Mouse (Mus musculus) stomach, embryonic 14.5 days (tissue): ENCODE measurements around the gene Pop7. TPM values are rescaled to one million over a fixed set of nuclear protein-coding genes. Genes with fewer than 3 reads are reported as not detected.

Experiments
- ATAC-seq: fragments of 200-750 bp; cut with Nextera tagmentation; 2 replicates; pipeline ENCODE4 v1.8.0; 2017; ENCODE audit warnings: low read depth, moderate TSS enrichment; ENCODE audit not compliant: insufficient number of reproducible peaks, insufficient read depth, low FRiP score
- H3K27ac ChIP-seq: fragments of 300-500 bp; sonication (generic); 2 replicates; pipeline ENCODE4 v1.5.1; 2014; ENCODE audit warnings: mild to moderate bottlenecking, low read length, moderate library complexity, mixed read lengths
- H3K27me3 ChIP-seq: fragments of 300-500 bp; sonication (generic); 2 replicates; pipeline ENCODE4 v1.6.1; 2014; ENCODE audit warnings: low read length, control low read depth, mixed read lengths; ENCODE audit not compliant: control insufficient read depth, insufficient read depth
- H3K36me3 ChIP-seq: fragments of 300-500 bp; sonication (generic); 2 replicates; pipeline ENCODE4 v1.6.1; 2014; ENCODE audit warnings: mild to moderate bottlenecking, control low read depth, low read length, moderate library complexity, mixed read lengths; ENCODE audit not compliant: control insufficient read depth, insufficient read depth
- H3K4me1 ChIP-seq: fragments of 300-500 bp; sonication (generic); 2 replicates; pipeline ENCODE4 v1.6.1; 2014; ENCODE audit warnings: low read length, control low read depth, mixed read lengths; ENCODE audit not compliant: control insufficient read depth, insufficient read depth
- H3K4me2 ChIP-seq: fragments of 300-500 bp; sonication (generic); replicated peaks from 2 replicates; pipeline ENCODE4 v1.6.1; 2014; ENCODE audit warnings: low read depth, low read length, control low read depth
- H3K4me3 ChIP-seq: fragments of 300-500 bp; sonication (generic); 2 replicates; pipeline ENCODE4 v1.5.1; 2014; ENCODE audit warnings: low read depth, low read length, control low read depth
- H3K9ac ChIP-seq: fragments of 300-500 bp; sonication (generic); replicated peaks from 2 replicates; pipeline ENCODE4 v1.6.1; 2014; ENCODE audit warnings: low read depth, mild to moderate bottlenecking, control low read depth, low read length, moderate library complexity, mixed read lengths
- H3K9me3 ChIP-seq: fragments of 300-500 bp; sonication (generic); 2 replicates; pipeline ENCODE4 v1.6.1; 2016; ENCODE audit warnings: low read depth, low read length, control low read depth; ENCODE audit not compliant: control insufficient read depth
- WGBS: fragments of 180-500 bp; shearing (Covaris S2); extraction: QIAGEN DNeasy Blood & Tissue Kit; methylation state at CpG from one replicate; pipeline ENCODE4 v1.1.7; 2014; 5-methylcytosine and 5-hydroxymethylcytosine counted together
- microRNA-seq: library from miRNA; unstranded; fragments of <30 nt; microRNA quantifications from one replicate; pipeline ENCODE4, GENCODE M21; 2016
- polyA plus RNA-seq: library from polyadenylated mRNA; unstranded; fragments of >200 nt; fragmentation: Nextera tagmentation; extraction: Ambion mirVana; gene quantifications from 2 replicates; pipeline ENCODE4 v1.2.1, GENCODE M21; 2014

Gene Pop7
- polyA plus RNA-seq, 1 experiment from 2014 or later: 51.7 TPM

- Histone ChIP-seq H3K9me3 (no peaks in the 10 kb centered on the region), H3K4me3 (no peak overlapping the region), H3K27me3 (no peaks in the 10 kb centered on the region), H3K9ac (no peak overlapping the region), H3K36me3 (no peaks in the 10 kb centered on the region), H3K4me1 (no peaks in the 10 kb centered on the region), H3K4me2 (no peak overlapping the region), H3K27ac (no peak overlapping the region)
- no peak for ATAC-seq
- 58% methylated on average over 2 of the region's 2 CpGs for WGBS
Observed at GRCm38 (mm10) chr5:137474351-137474750, 28.0 kb downstream of the Pop7 start.

- no peak overlapping the region for H3K4me3 ChIP-seq
- H3K4me1 ChIP-seq: no peaks in the 10 kb centered on the region
- no peaks in the 10 kb centered on the region for H3K27me3 ChIP-seq
- H3K4me2 ChIP-seq: no peak overlapping the region
- no peaks in the 10 kb centered on the region for H3K36me3 ChIP-seq
- WGBS: 52% methylated on average over 5 of the region's 5 CpGs
- H3K9me3 ChIP-seq: no peaks in the 10 kb centered on the region
- ATAC-seq: peak; percentile 93
- no peak overlapping the region for H3K9ac ChIP-seq
- peak overlapping the region; percentile 81 for H3K27ac ChIP-seq
Observed at GRCm38 (mm10) chr5:137472252-137472904, 29.9 kb downstream of the Pop7 start.

- ATAC-seq: no peak
Observed at GRCm38 (mm10) chr5:137466946-137467345, 35.4 kb downstream of the Pop7 start.

GRCm38 (mm10) chr5:137465049-137465448, 37.3 kb downstream of the Pop7 start:
- WGBS: 39% methylated on average over 3 of the region's 3 CpGs

More at GRCm38 (mm10) chr5:137466946-137467345, 35.4 kb downstream of the Pop7 start:
- Histone ChIP-seq H3K9me3 (no peaks in the 10 kb centered on the region), H3K4me2 (no peak overlapping the region), H3K4me3 (no peak overlapping the region), H3K36me3 (no peaks in the 10 kb centered on the region), H3K9ac (no peak overlapping the region), H3K27me3 (no peaks in the 10 kb centered on the region), H3K4me1 (no peaks in the 10 kb centered on the region), H3K27ac (no peak overlapping the region)
- WGBS: 94% methylated on average over 6 of the region's 6 CpGs

GRCm38 (mm10) chr5:137455866-137456591, 46.3 kb downstream of the Pop7 start:
- H3K27me3 ChIP-seq: no peaks in the 10 kb centered on the region
- no peak overlapping the region; the same call in 1 of the 2 replicates for H3K27ac ChIP-seq
- no peak overlapping the region for H3K4me3 ChIP-seq
- ATAC-seq: peak; percentile 93
- H3K9me3 ChIP-seq: no peaks in the 10 kb centered on the region
- no peak overlapping the region for H3K4me2 ChIP-seq
- H3K9ac ChIP-seq: no peak overlapping the region
- 50% methylated on average over 7 of the region's 7 CpGs for WGBS
- H3K4me1 ChIP-seq: no peaks in the 10 kb centered on the region
- H3K36me3 ChIP-seq: no peaks in the 10 kb centered on the region

More at GRCm38 (mm10) chr5:137465049-137465448, 37.3 kb downstream of the Pop7 start:
- Histone ChIP-seq H3K27ac (no peak overlapping the region), H3K9me3 (no peaks in the 10 kb centered on the region), H3K4me2 (no peak overlapping the region), H3K36me3 (no peaks in the 10 kb centered on the region), H3K9ac (no peak overlapping the region), H3K4me3 (no peak overlapping the region), H3K4me1 (no peaks in the 10 kb centered on the region), H3K27me3 (no peaks in the 10 kb centered on the region)
- no peak for ATAC-seq

GRCm38 (mm10) chr5:137455206-137455605, 47.1 kb downstream of the Pop7 start:
- H3K27ac ChIP-seq: no peak overlapping the region; the same call in 1 of the 2 replicates

More at GRCm38 (mm10) chr5:137455206-137455605, 47.1 kb downstream of the Pop7 start:
- Histone ChIP-seq H3K4me1 (no peaks in the 10 kb centered on the region), H3K27me3 (no peaks in the 10 kb centered on the region), H3K9ac (no peak overlapping the region), H3K9me3 (no peaks in the 10 kb centered on the region), H3K36me3 (no peaks in the 10 kb centered on the region), H3K4me2 (no peak overlapping the region), H3K4me3 (no peak overlapping the region)
- ATAC-seq: no peak
- 78% methylated on average over 6 of the region's 6 CpGs for WGBS

Small RNAs within 50 kb of the gene (microRNA-seq; reads per million reads assigned to microRNA genes)
- gene Mir6418: not detected

Other genes with a start within 250 kb of the Pop7 start
- gene Ache, start 215.0 kb downstream of the Pop7 start, polyA plus RNA-seq: 11.9 and 12.1 TPM in 2 replicates
- gene Ufsp1, start 207.9 kb downstream of the Pop7 start, polyA plus RNA-seq: 8.1 and 8.5 TPM in 2 replicates
- 111 and 120 TPM in 2 replicates for gene Srrt, start 194.8 kb downstream of the Pop7 start, polyA plus RNA-seq
- 75.3 and 76.2 TPM in 2 replicates for gene Trip6, start 188.1 kb downstream of the Pop7 start, polyA plus RNA-seq
- gene Slc12a9, start 168.9 kb downstream of the Pop7 start, polyA plus RNA-seq: 8.0 and 10.1 TPM in 2 replicates
- 42.0 and 44.6 TPM in 2 replicates for gene Ephb4, start 152.4 kb downstream of the Pop7 start, polyA plus RNA-seq
- 1.1 and 1.5 TPM in 2 replicates for gene Zan, start 25.5 kb downstream of the Pop7 start, polyA plus RNA-seq
- gene Gigyf1, start 16.0 kb upstream of the Pop7 start, polyA plus RNA-seq: 16.0 and 16.3 TPM in 2 replicates
- gene Epo, start 30.7 kb upstream of the Pop7 start, polyA plus RNA-seq: 0.38 TPM in 1 of 2 replicates, not detected in the other
- 404 and 443 TPM in 2 replicates for gene Gnb2, start 31.0 kb upstream of the Pop7 start, polyA plus RNA-seq
- 6.7 and 7.3 TPM in 2 replicates for gene Actl6b, start 51.0 kb upstream of the Pop7 start, polyA plus RNA-seq
- 0.43 and 0.46 TPM in 2 replicates for gene Tfr2, start 67.3 kb upstream of the Pop7 start, polyA plus RNA-seq
- gene Mospd3, start 98.5 kb upstream of the Pop7 start, polyA plus RNA-seq: 32.3 and 34.2 TPM in 2 replicates
- gene Pcolce, start 111.3 kb upstream of the Pop7 start, polyA plus RNA-seq: 143 and 145 TPM in 2 replicates
- 0.14 and 0.20 TPM in 2 replicates for gene Fbxo24, start 126.5 kb upstream of the Pop7 start, polyA plus RNA-seq
- 37.1 and 39.2 TPM in 2 replicates for gene Lrch4, start 126.6 kb upstream of the Pop7 start, polyA plus RNA-seq
- gene Gm20605, start 126.7 kb upstream of the Pop7 start, polyA plus RNA-seq: 8.1 and 10.7 TPM in 2 replicates
- 9.8 and 9.9 TPM in 2 replicates for gene Sap25, start 138.8 kb upstream of the Pop7 start, polyA plus RNA-seq
- 0.17 TPM in 1 of 2 replicates, not detected in the other for gene Irs3, start 143.2 kb upstream of the Pop7 start, polyA plus RNA-seq
- 12.9 and 13.2 TPM in 2 replicates for gene Agfg2, start 182.2 kb upstream of the Pop7 start, polyA plus RNA-seq
- gene Nyap1, start 239.1 kb upstream of the Pop7 start, polyA plus RNA-seq: 1.0 and 1.4 TPM in 2 replicates
- gene Tsc22d4, start 243.2 kb upstream of the Pop7 start, polyA plus RNA-seq: 118 and 132 TPM in 2 replicates